Mouse (Mus musculus): ENCODE measurements around the gene Fgf12. TPM values are rescaled to one million over a fixed set of nuclear protein-coding genes. Genes with fewer than 3 reads are reported as not detected.
A peak's percentile ranks its signal among the peaks of the same experiment; 100 is the strongest.

Fgf12 gene
- polyA plus RNA-seq, 1 experiment from 2014 or later, result 2.9 TPM

DNA sequence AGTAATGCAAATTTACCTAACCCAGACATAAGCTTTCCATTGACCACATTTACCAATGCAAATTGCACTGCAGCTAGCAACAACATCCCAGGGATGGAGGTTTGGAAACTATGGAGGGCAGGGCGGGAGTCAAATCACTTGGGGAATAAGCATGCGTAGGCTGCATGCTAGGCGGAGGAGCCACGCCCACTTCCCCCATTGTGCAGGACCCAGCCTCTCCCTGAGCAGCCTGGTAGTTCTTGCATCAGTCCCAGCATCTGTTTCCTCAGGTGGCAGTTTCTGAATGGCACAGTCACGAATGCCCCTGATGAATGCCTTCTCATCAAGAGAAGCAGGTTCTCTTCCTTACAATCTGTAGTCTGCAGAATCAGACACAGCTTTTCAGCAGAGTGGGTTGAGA lies 241.5 kb downstream of the Fgf12 start:
- Histone ChIP-seq H3K9me3 (replicated peaks; ENCODE audit: low read length) (no peaks in the 10 kb centered on the region), H3K4me2 (ENCODE audit: low read length) (no peak overlapping the region), H3K27me3 (ENCODE audit: insufficient read depth, low read length) (no peaks in the 10 kb centered on the region), H3K36me3 (ENCODE audit: insufficient read depth, low read length) (no peaks in the 10 kb centered on the region), H3K4me3 (replicated peaks; ENCODE audit: low read depth, low read length) (no peak overlapping the region), H3K27ac (no peak overlapping the region), H3K9ac (ENCODE audit: low read depth, low read length) (no peak overlapping the region), H3K4me1 (replicated peaks; ENCODE audit: insufficient read depth, low read length) (no peaks in the 10 kb centered on the region)
- no peak for TF ChIP-seq CTCF (IDR thresholded peaks at IDR 0.05; ENCODE audit: low read depth)
- 43% methylated on average over 5 of the region's 5 CpGs for WGBS
- ATAC-seq (replicated peaks; ENCODE audit: low FRiP score, low read depth) (no peak), DNase-seq (ENCODE audit: low spot score) (no peak)

DNA sequence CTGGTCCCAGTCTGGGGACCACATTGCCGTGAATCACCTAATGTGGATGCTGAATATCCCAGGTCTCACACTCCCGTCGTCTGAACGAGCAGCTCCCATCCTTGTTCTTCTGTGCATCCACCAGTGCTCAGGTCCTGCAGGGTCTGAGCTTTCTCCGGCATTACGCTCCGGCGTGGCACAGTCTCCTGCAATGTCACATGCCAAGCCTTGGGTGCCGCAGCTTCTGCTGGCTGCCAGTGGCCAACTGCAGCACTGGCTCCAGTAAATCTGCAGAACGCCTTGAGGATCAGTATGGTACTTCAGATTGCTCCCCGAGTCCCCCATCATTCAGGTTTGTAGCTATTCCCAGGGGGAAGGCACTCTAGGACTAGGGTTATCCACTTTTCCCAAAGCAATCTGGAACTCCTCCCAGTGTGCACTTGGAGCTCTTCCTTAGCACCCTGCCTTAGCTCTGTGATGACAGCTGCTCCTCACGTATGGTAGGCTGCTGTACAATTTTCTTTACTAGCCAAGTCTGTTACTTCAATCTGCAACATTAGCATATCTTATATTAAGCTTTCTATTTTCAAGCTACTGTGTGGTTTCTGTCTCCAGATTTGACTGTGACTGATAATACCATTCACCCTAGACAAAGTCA lies 254.8 kb downstream of the Fgf12 start:
- ATAC-seq (replicated peaks; ENCODE audit: low FRiP score, low read depth) (no peak), DNase-seq (ENCODE audit: low spot score) (no peak)
- Histone ChIP-seq H3K27ac (no peak overlapping the region), H3K4me3 (replicated peaks; ENCODE audit: low read depth, low read length) (no peak overlapping the region), H3K9ac (ENCODE audit: low read depth, low read length) (no peak overlapping the region), H3K36me3 (ENCODE audit: insufficient read depth, low read length) (no peaks in the 10 kb centered on the region), H3K27me3 (ENCODE audit: insufficient read depth, low read length) (no peaks in the 10 kb centered on the region), H3K9me3 (replicated peaks; ENCODE audit: low read length) (no peaks in the 10 kb centered on the region), H3K4me1 (replicated peaks; ENCODE audit: insufficient read depth, low read length) (no peaks in the 10 kb centered on the region), H3K4me2 (ENCODE audit: low read length) (no peak overlapping the region)
- no peak for TF ChIP-seq CTCF (IDR thresholded peaks at IDR 0.05; ENCODE audit: low read depth)
- WGBS, result 87% methylated on average over 12 of the region's 12 CpGs

- no peak for TF ChIP-seq CTCF (IDR thresholded peaks at IDR 0.05; ENCODE audit: low read depth)
- H3K9me3 ChIP-seq (replicated peaks; ENCODE audit: low read length), result no peaks in the 10 kb centered on the region
- H3K4me1 ChIP-seq (replicated peaks; ENCODE audit: insufficient read depth, low read length), result no peaks in the 10 kb centered on the region
- no peak overlapping the region for H3K9ac ChIP-seq (ENCODE audit: low read depth, low read length)
- H3K27ac ChIP-seq, result no peak overlapping the region
- H3K4me3 ChIP-seq (replicated peaks; ENCODE audit: low read depth, low read length), result no peak overlapping the region
- H3K27me3 ChIP-seq (ENCODE audit: insufficient read depth, low read length), result no peaks in the 10 kb centered on the region
- no peak for DNase-seq (ENCODE audit: low spot score)
- no peak overlapping the region for H3K4me2 ChIP-seq (ENCODE audit: low read length)
- WGBS, result 19% methylated on average over 6 of the region's 6 CpGs
- H3K36me3 ChIP-seq (ENCODE audit: insufficient read depth, low read length), result no peaks in the 10 kb centered on the region
- no peak for ATAC-seq (replicated peaks; ENCODE audit: low FRiP score, low read depth)
These were observed 261.2 kb downstream of the Fgf12 start for GRCm38 (mm10) chr16:28491711-28492110.

GRCm38 (mm10) chr16:28490515-28490914 lies 262.4 kb downstream of the Fgf12 start:
- Histone ChIP-seq H3K36me3 (ENCODE audit: insufficient read depth, low read length) (no peaks in the 10 kb centered on the region), H3K9ac (ENCODE audit: low read depth, low read length) (no peak overlapping the region), H3K4me2 (ENCODE audit: low read length) (no peak overlapping the region), H3K27me3 (ENCODE audit: insufficient read depth, low read length) (no peaks in the 10 kb centered on the region), H3K4me1 (replicated peaks; ENCODE audit: insufficient read depth, low read length) (no peaks in the 10 kb centered on the region), H3K4me3 (replicated peaks; ENCODE audit: low read depth, low read length) (no peak overlapping the region), H3K9me3 (replicated peaks; ENCODE audit: low read length) (no peaks in the 10 kb centered on the region), H3K27ac (no peak overlapping the region)
- 9% methylated on average over 6 of the region's 6 CpGs for WGBS
- peak; percentile 63; the same call in 1 of the 2 replicates for ATAC-seq (replicated peaks; ENCODE audit: low FRiP score, low read depth)
- peak; percentile 95 for TF ChIP-seq CTCF (IDR thresholded peaks at IDR 0.05; ENCODE audit: low read depth)
- peak; percentile 83 for DNase-seq (ENCODE audit: low spot score)

DNA sequence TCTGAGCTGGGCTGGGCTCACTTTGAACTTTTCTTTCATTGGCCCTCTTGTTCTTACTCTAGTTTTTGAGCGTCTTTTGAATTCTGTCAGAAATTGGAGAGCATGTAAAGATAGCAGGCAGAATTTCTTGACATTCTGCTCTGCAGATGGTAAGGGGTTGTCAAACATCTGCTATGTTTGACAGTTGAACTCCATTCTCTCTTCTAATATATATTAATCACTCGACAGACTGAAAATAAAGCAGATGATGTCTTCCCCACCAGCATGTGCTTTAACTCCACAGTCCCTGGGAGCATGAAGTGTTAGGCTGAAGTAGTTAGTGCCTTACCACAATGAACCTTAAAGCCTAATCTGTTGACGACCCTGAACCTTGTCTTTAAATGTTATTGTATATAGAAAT lies 267.9 kb downstream of the Fgf12 start:
- 85% methylated on average over 3 of the region's 3 CpGs for WGBS
- Histone ChIP-seq H3K4me1 (replicated peaks; ENCODE audit: insufficient read depth, low read length) (no peaks in the 10 kb centered on the region), H3K27me3 (ENCODE audit: insufficient read depth, low read length) (no peaks in the 10 kb centered on the region), H3K27ac (no peak overlapping the region), H3K36me3 (ENCODE audit: insufficient read depth, low read length) (no peaks in the 10 kb centered on the region), H3K4me3 (replicated peaks; ENCODE audit: low read depth, low read length) (no peak overlapping the region), H3K9me3 (replicated peaks; ENCODE audit: low read length) (no peaks in the 10 kb centered on the region), H3K4me2 (ENCODE audit: low read length) (no peak overlapping the region), H3K9ac (ENCODE audit: low read depth, low read length) (no peak overlapping the region)
- no peak for DNase-seq (ENCODE audit: low spot score)
- no peak for ATAC-seq (replicated peaks; ENCODE audit: low FRiP score, low read depth)
- no peak for TF ChIP-seq CTCF (IDR thresholded peaks at IDR 0.05; ENCODE audit: low read depth)

DNA sequence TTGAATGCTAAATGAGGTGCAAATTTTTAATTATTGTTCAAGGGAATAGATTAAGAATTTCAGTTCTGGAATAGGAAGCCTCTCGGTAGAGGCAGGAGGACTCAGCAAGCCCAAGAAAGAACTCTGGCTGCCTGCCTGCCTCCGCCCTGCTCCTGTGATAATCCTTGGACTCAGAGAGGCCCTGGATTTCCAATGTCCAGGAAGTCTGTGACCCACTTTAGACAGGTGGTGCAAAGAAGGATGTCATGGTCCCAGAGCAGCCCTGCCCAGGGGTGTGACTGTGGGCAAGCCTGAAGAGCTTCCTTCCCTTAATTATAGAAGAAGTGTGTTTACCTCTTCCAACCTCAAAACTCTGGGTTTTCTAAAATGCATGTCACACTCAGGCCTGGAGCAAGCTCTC lies 273.8 kb downstream of the Fgf12 start:
- Histone ChIP-seq H3K4me1 (replicated peaks; ENCODE audit: insufficient read depth, low read length) (no peaks in the 10 kb centered on the region), H3K27ac (no peak overlapping the region), H3K27me3 (ENCODE audit: insufficient read depth, low read length) (no peaks in the 10 kb centered on the region), H3K4me3 (replicated peaks; ENCODE audit: low read depth, low read length) (no peak overlapping the region), H3K9ac (ENCODE audit: low read depth, low read length) (no peak overlapping the region), H3K36me3 (ENCODE audit: insufficient read depth, low read length) (no peaks in the 10 kb centered on the region), H3K4me2 (ENCODE audit: low read length) (no peak overlapping the region), H3K9me3 (replicated peaks; ENCODE audit: low read length) (no peaks in the 10 kb centered on the region)
- no peak for TF ChIP-seq CTCF (IDR thresholded peaks at IDR 0.05; ENCODE audit: low read depth)
- 91% methylated on average over 2 of the region's 2 CpGs for WGBS
- DNase-seq (ENCODE audit: low spot score), result no peak
- ATAC-seq (replicated peaks; ENCODE audit: low FRiP score, low read depth), result no peak

DNA sequence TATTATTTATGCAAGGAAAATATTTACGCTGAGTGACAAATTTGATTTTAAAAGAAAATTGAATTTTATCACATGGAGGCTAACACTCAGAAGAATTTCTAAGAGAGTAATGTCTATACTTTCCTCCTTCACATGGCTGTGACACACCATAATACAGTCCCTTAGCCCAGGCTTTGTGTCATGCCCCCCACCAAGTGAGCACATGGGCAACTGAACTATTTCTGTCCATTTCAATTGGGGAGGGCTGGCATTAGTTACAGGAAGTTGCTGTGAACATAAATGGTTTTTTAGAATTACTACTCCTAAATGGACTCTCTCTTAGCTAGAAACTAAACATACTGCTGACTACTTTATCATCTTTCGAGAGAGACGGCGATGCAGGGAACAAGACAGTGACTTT lies 276.2 kb downstream of the Fgf12 start:
- no peak for DNase-seq (ENCODE audit: low spot score)
- Histone ChIP-seq H3K4me2 (ENCODE audit: low read length) (no peak overlapping the region), H3K27ac (no peak overlapping the region), H3K36me3 (ENCODE audit: insufficient read depth, low read length) (no peaks in the 10 kb centered on the region), H3K27me3 (ENCODE audit: insufficient read depth, low read length) (no peaks in the 10 kb centered on the region), H3K4me1 (replicated peaks; ENCODE audit: insufficient read depth, low read length) (no peaks in the 10 kb centered on the region), H3K9ac (ENCODE audit: low read depth, low read length) (no peak overlapping the region), H3K4me3 (replicated peaks; ENCODE audit: low read depth, low read length) (no peak overlapping the region), H3K9me3 (replicated peaks; ENCODE audit: low read length) (no peaks in the 10 kb centered on the region)
- no peak for ATAC-seq (replicated peaks; ENCODE audit: low FRiP score, low read depth)
- no peak for TF ChIP-seq CTCF (IDR thresholded peaks at IDR 0.05; ENCODE audit: low read depth)
- 96% methylated on average over 4 of the region's 4 CpGs for WGBS
